Mouse (Mus musculus) lung, adult 2 months (tissue): Measurements from ENCODE around the gene Ceacam19. TPM values are rescaled to one million over a fixed set of nuclear protein-coding genes. Genes with fewer than 3 reads are reported as not detected.

Source experiments
- DNase-seq: peaks from one replicate; pipeline ENCODE4 v3.0.0; 2022
- H3K4me1 ChIP-seq: fragments of 200-500 bp; 2 replicates; pipeline ENCODE4 v1.6.1; 2011; ENCODE audit warnings: low read length; ENCODE audit not compliant: control insufficient read depth, insufficient read depth
- H3K4me3 ChIP-seq: fragments of 200-500 bp; replicated peaks from 2 replicates; pipeline ENCODE3; 2011; ENCODE audit warnings: low read depth, mild to moderate bottlenecking, control low read depth, low read length; ENCODE audit errors: extremely low read depth
- CTCF ChIP-seq: fragments of 200-500 bp; IDR thresholded peaks from 2 replicates; pipeline ENCODE4 v1.5.1; 2011; ENCODE audit warnings: mild to moderate bottlenecking, low read length, control low read depth; ENCODE audit not compliant: insufficient read depth
- POLR2A ChIP-seq: fragments of 200-500 bp; IDR thresholded peaks from 2 replicates; pipeline ENCODE4 v1.6.1; 2011; ENCODE audit warnings: low read depth, mild to moderate bottlenecking, control low read depth, low read length, borderline replicate concordance; ENCODE audit errors: extremely low read depth
- WGBS: fragments of 180-500 bp; shearing (Covaris S2); methylation state at CpG from one replicate; pipeline ENCODE4 v1.1.7; 2018; 5-methylcytosine and 5-hydroxymethylcytosine counted together
- polyA plus RNA-seq: library from polyadenylated mRNA; depleted of rRNA; stranded (reverse); fragments of >200 nt; gene quantifications from 2 replicates; pipeline ENCODE4 v1.2.3, GENCODE M21; 2012

The Ceacam19 gene
- polyA plus RNA-seq, 1 experiment = 2.0 TPM

GRCm38 (mm10) chr7:19926849-19927480, 39.2 kb upstream of the Ceacam19 start:
- 18% methylated on average over 2 of the region's 2 CpGs for WGBS
- TF ChIP-seq CTCF (no peak), POLR2A (no peak)
- Histone ChIP-seq H3K4me3 (no peak overlapping the region), H3K4me1 (peaks cover 2% of the 10 kb centered on the region; the same call in 1 of the 2 replicates)
- no peak for DNase-seq

GRCm38 (mm10) chr7:19925376-19925775, 37.6 kb upstream of the Ceacam19 start:
- WGBS = 61% methylated on average over 1 of the region's 1 CpGs
- DNase-seq = no peak
- TF ChIP-seq POLR2A (no peak), CTCF (no peak)
- Histone ChIP-seq H3K4me1 (peaks cover 2% of the 10 kb centered on the region; the same call in 1 of the 2 replicates), H3K4me3 (no peak overlapping the region)

- 39% methylated on average over 11 of the region's 15 CpGs for WGBS
- TF ChIP-seq CTCF (no peak), POLR2A (no peak)
Measured at GRCm38 (mm10) chr7:19923797-19924196, 36.0 kb upstream of the Ceacam19 start.

GRCm38 (mm10) chr7:19923354-19923753, 35.6 kb upstream of the Ceacam19 start:
- TF ChIP-seq CTCF = no peak
- no peak for TF ChIP-seq POLR2A
- peaks cover 2% of the 10 kb centered on the region; the same call in 1 of the 2 replicates for H3K4me1 ChIP-seq
- no peak for DNase-seq
- no peak overlapping the region for H3K4me3 ChIP-seq
- 46% methylated on average over 2 of the region's 2 CpGs for WGBS

More at GRCm38 (mm10) chr7:19923797-19924196, 36.0 kb upstream of the Ceacam19 start:
- Histone ChIP-seq H3K4me3 (no peak overlapping the region), H3K4me1 (peaks cover 2% of the 10 kb centered on the region; the same call in 1 of the 2 replicates)
- DNase-seq = no peak

- DNase-seq = peak; percentile 81
Measured at GRCm38 (mm10) chr7:19920506-19921261, 32.9 kb upstream of the Ceacam19 start, which contains the start of gene Pvr. Gene Pvr (minus strand): TSS chr7:19921160.

GRCm38 (mm10) chr7:19920166-19920505, 32.4 kb upstream of the Ceacam19 start:
- WGBS = 16% methylated on average over 4 of the region's 4 CpGs
- Histone ChIP-seq H3K4me1 (no peaks in the 10 kb centered on the region; the same call in 1 of the 2 replicates), H3K4me3 (peak overlapping the region; percentile 65)
- no peak for DNase-seq
- TF ChIP-seq CTCF (no peak), POLR2A (no peak)

More at GRCm38 (mm10) chr7:19920506-19921261, 32.9 kb upstream of the Ceacam19 start, which contains the start of gene Pvr:
- under 1% methylated on average over 60 of the region's 60 CpGs for WGBS
- peak within 1 kb of the TSS; percentile 65 for H3K4me3 ChIP-seq
- no peaks in the 10 kb centered on the region; the same call in 1 of the 2 replicates for H3K4me1 ChIP-seq
- TF ChIP-seq POLR2A (peak; percentile 86; the same call in 1 of the 2 replicates), CTCF (no peak)

GRCm38 (mm10) chr7:19914558-19914957, 26.8 kb upstream of the Ceacam19 start:
- no peak for DNase-seq
- WGBS = 91% methylated on average over 7 of the region's 7 CpGs
- no peak for TF ChIP-seq POLR2A
- TF ChIP-seq CTCF = no peak
- no peak overlapping the region for H3K4me3 ChIP-seq
- H3K4me1 ChIP-seq = no peaks in the 10 kb centered on the region

- DNase-seq = no peak
- Histone ChIP-seq H3K4me3 (no peak overlapping the region), H3K4me1 (no peaks in the 10 kb centered on the region)
- TF ChIP-seq POLR2A (no peak), CTCF (no peak)
- WGBS = 88% methylated on average over 23 of the region's 23 CpGs
Measured at GRCm38 (mm10) chr7:19911695-19912524, 24.1 kb upstream of the Ceacam19 start.

- TF ChIP-seq POLR2A = no peak
- no peak for TF ChIP-seq CTCF
- DNase-seq = no peak
- Histone ChIP-seq H3K4me1 (no peaks in the 10 kb centered on the region), H3K4me3 (no peak overlapping the region)
- 69% methylated on average over 6 of the region's 6 CpGs for WGBS
Measured at GRCm38 (mm10) chr7:19911292-19911658, 23.5 kb upstream of the Ceacam19 start.
